ENCODE assay signal across 12 mouse cellular contexts in genomic region chr7:120241092-120241491, GRCm38 (mm10). TPM values are rescaled to one million over a fixed set of nuclear protein-coding genes. Genes with fewer than 3 reads are reported as not detected.
DNase-seq lines count a peak whose midpoint lies in the region; ATAC-seq and TF ChIP-seq lines count a peak whose summit lies in the region.
"Had no signal": no experiment of that assay in that cellular context is flagged by ENCODE, and none has a peak within 500 bp of the region (broad histone marks: within the 10 kb centered on the region; RNA-seq: fewer than 3 reads in every experiment).

No protein-coding gene starts in this region.

- H3K4me2 ChIP-seq in intestine, postnatal 0 days (replicated peaks; ENCODE audit: low read depth), result no peak overlapping the region
- H3K4me2 ChIP-seq in intestine, embryonic 15.5 days (replicated peaks), result no peak overlapping the region
- H3K4me2 ChIP-seq: forebrain, embryonic 15.5 days; heart, embryonic 15.5 days; limb, embryonic 13.5 days had no signal

- TF ChIP-seq POLR2A in small intestine, adult 2 months (IDR thresholded peaks at IDR 0.05; ENCODE audit: low read depth, low read length), result no peak

- ATAC-seq in intestine, postnatal 0 days, result no peak
- no peak for ATAC-seq in intestine, embryonic 15.5 days
- no peak for ATAC-seq in frontal cortex, adult (ENCODE audit: low TSS enrichment)
- ATAC-seq: forebrain, embryonic 15.5 days had no signal

- H3K9ac ChIP-seq in intestine, postnatal 0 days (ENCODE audit: low read depth, low read length), result no peak overlapping the region
- no peak overlapping the region for H3K9ac ChIP-seq in intestine, embryonic 15.5 days
- H3K9ac ChIP-seq: forebrain, embryonic 15.5 days; heart, embryonic 15.5 days; limb, embryonic 13.5 days had no signal

- peak; percentile 42 for DNase-seq in testis, postnatal 10 days (ENCODE audit: low spot score)
- no peak for DNase-seq in testis, postnatal 14 days (ENCODE audit: low spot score)
- DNase-seq in adrenal gland, postnatal 36 days, result peak; percentile 11 to 26
- no peak for DNase-seq in ovary, postnatal 10 days (ENCODE audit: low spot score)
- DNase-seq: cerebellum, postnatal 36 days had no signal

- no peaks in the 10 kb centered on the region for H3K9me3 ChIP-seq in intestine, postnatal 0 days (ENCODE audit: control insufficient read depth)
- no peaks in the 10 kb centered on the region for H3K9me3 ChIP-seq in intestine, embryonic 15.5 days
- H3K9me3 ChIP-seq: forebrain, embryonic 15.5 days; heart, embryonic 15.5 days; limb, embryonic 13.5 days had no signal

- H3K4me3 ChIP-seq in intestine, postnatal 0 days (ENCODE audit: low read depth, low read length), result no peak overlapping the region
- no peak overlapping the region for H3K4me3 ChIP-seq in intestine, embryonic 15.5 days (replicated peaks)
- H3K4me3 ChIP-seq in small intestine, adult 2 months (ENCODE audit: low read depth, low read length), result no peak overlapping the region
- H3K4me3 ChIP-seq: forebrain, embryonic 15.5 days; heart, embryonic 15.5 days; limb, embryonic 13.5 days had no signal

- TF ChIP-seq CTCF in intestine, postnatal 0 days (IDR thresholded peaks at IDR 0.05; ENCODE audit: low read depth), result peak; percentile 64
- TF ChIP-seq CTCF in small intestine, adult 2 months (IDR thresholded peaks at IDR 0.05; ENCODE audit: extremely low read depth, insufficient read length, insufficient replicate concordance, low read depth, low read length), result peak; percentile 28; the same call in 1 of the 2 replicates

- H3K4me1 ChIP-seq in intestine, postnatal 0 days (replicated peaks; ENCODE audit: control insufficient read depth, insufficient read depth, low read length), result no peaks in the 10 kb centered on the region
- H3K4me1 ChIP-seq in intestine, embryonic 15.5 days (replicated peaks), result no peaks in the 10 kb centered on the region
- no peaks in the 10 kb centered on the region for H3K4me1 ChIP-seq in small intestine, adult 2 months (ENCODE audit: control insufficient read depth, insufficient read depth, insufficient read length, low read length)
- H3K4me1 ChIP-seq: forebrain, embryonic 15.5 days; heart, embryonic 15.5 days; limb, embryonic 13.5 days had no signal

- H3K36me3 ChIP-seq in intestine, postnatal 0 days (ENCODE audit: control insufficient read depth, insufficient read depth), result no peaks in the 10 kb centered on the region
- H3K36me3 ChIP-seq in intestine, embryonic 15.5 days, result no peaks in the 10 kb centered on the region
- H3K36me3 ChIP-seq in small intestine, adult 2 months (ENCODE audit: control insufficient read depth, insufficient read depth, low read length), result no peaks in the 10 kb centered on the region
- H3K36me3 ChIP-seq: forebrain, embryonic 15.5 days; heart, embryonic 15.5 days; limb, embryonic 13.5 days had no signal

- H3K27me3 ChIP-seq in intestine, postnatal 0 days (replicated peaks; ENCODE audit: control insufficient read depth, insufficient read depth, low read length), result no peaks in the 10 kb centered on the region; the same call in 1 of the 2 replicates
- no peaks in the 10 kb centered on the region for H3K27me3 ChIP-seq in intestine, embryonic 15.5 days (replicated peaks)
- no peaks in the 10 kb centered on the region for H3K27me3 ChIP-seq in small intestine, adult 2 months (ENCODE audit: control insufficient read depth, insufficient read depth, low read length)
- H3K27me3 ChIP-seq: forebrain, embryonic 15.5 days; heart, embryonic 15.5 days; limb, embryonic 13.5 days had no signal

- no peak overlapping the region for H3K27ac ChIP-seq in intestine, postnatal 0 days (ENCODE audit: low read depth, low read length)
- H3K27ac ChIP-seq in intestine, embryonic 15.5 days, result no peak overlapping the region
- H3K27ac ChIP-seq in small intestine, adult 2 months (ENCODE audit: insufficient read depth, low read depth, low read length), result no peak overlapping the region
- H3K27ac ChIP-seq: forebrain, embryonic 15.5 days; heart, embryonic 15.5 days; limb, embryonic 13.5 days had no signal

RNA-seq across cellular contexts. Expression of gene Abca14, which starts 37.3 kb away (rescaled TPM):
- 0.60 and 0.83 TPM in 2 replicates for polyA plus RNA-seq in intestine, postnatal 0 days (2015; fragmentation: Nextera tagmentation; extraction: Ambion mirVana)
- 0.13 TPM in 1 of 2 replicates, not detected in the other for polyA plus RNA-seq in intestine, embryonic 15.5 days (2015; fragmentation: Nextera tagmentation; extraction: Ambion mirVana)
- total RNA-seq in adrenal gland, postnatal 36 days (2021), result not detected
- polyA plus RNA-seq in small intestine, adult 2 months (2012; rRNA removed), result 0.03 and 0.20 TPM in 2 replicates
- polyA plus RNA-seq: heart, embryonic 15.5 days; limb, embryonic 13.5 days had no signal

RNA-seq across cellular contexts. Expression of gene Crym, which starts 39.2 kb away (rescaled TPM):
- polyA plus RNA-seq in intestine, postnatal 0 days (2015; fragmentation: Nextera tagmentation; extraction: Ambion mirVana), result 1.9 TPM in 2 replicates
- polyA plus RNA-seq in intestine, embryonic 15.5 days (2015; fragmentation: Nextera tagmentation; extraction: Ambion mirVana), result 1.6 and 2.3 TPM in 2 replicates
- total RNA-seq in adrenal gland, postnatal 36 days (2021), result 10 to 100 TPM in 1 of 2 experiments, 1 to 10 TPM in 1; 2.6 to 21.3 TPM
- polyA plus RNA-seq in small intestine, adult 2 months (2012; rRNA removed), result 1.7 and 2.0 TPM in 2 replicates

Comparison
In these comparisons a context has a peak if more than half of its experiments do, and no peak if none do; other contexts are left out.
1. DNase-seq: peak in testis, postnatal 10 days (single experiment) and adrenal gland, postnatal 36 days (2 of 2); none in testis, postnatal 14 days (single experiment) and ovary, postnatal 10 days (single experiment).